In genomic region chr6:81782815-81783435, GRCm38 (mm10) we compare ENCODE assay signal across 25 mouse cellular contexts.
DNase-seq lines count a peak whose midpoint lies in the region; ATAC-seq and TF ChIP-seq lines count a peak whose summit lies in the region.
"Had no signal": no experiment of that assay in that cellular context is flagged by ENCODE, and none has a peak within 500 bp of the region (broad histone marks: within the 10 kb centered on the region; RNA-seq: fewer than 3 reads in every experiment).

No protein-coding gene starts in this region.

- H3K36me3 ChIP-seq in heart, embryonic 12.5 days = no peaks in the 10 kb centered on the region
- H3K36me3 ChIP-seq: heart, embryonic 13.5 days; kidney, embryonic 15.5 days; limb, embryonic 10.5 days; liver, embryonic 15.5 days; lung, embryonic 15.5 days had no signal

- H3K4me2 ChIP-seq in heart, embryonic 12.5 days = no peak overlapping the region
- H3K4me2 ChIP-seq: heart, embryonic 13.5 days; kidney, embryonic 15.5 days; liver, embryonic 15.5 days; lung, embryonic 15.5 days had no signal

- no peaks in the 10 kb centered on the region for H3K9me3 ChIP-seq in heart, embryonic 12.5 days (replicated peaks)
- H3K9me3 ChIP-seq: heart, embryonic 13.5 days; kidney, embryonic 15.5 days; limb, embryonic 10.5 days; liver, embryonic 15.5 days; lung, embryonic 15.5 days had no signal

- no peak overlapping the region for H3K4me3 ChIP-seq in heart, embryonic 12.5 days
- no peak overlapping the region for H3K4me3 ChIP-seq in left cerebral cortex, adult 2 months
- no peak overlapping the region for H3K4me3 ChIP-seq in cortical plate, adult 2 months (ENCODE audit: insufficient read depth, low read length)
- H3K4me3 ChIP-seq: heart, embryonic 13.5 days; kidney, embryonic 15.5 days; limb, embryonic 10.5 days; liver, embryonic 15.5 days; lung, embryonic 15.5 days had no signal

- no peak overlapping the region for H3K27ac ChIP-seq in heart, embryonic 12.5 days (ENCODE audit: poor library complexity, severe bottlenecking)
- peak overlapping the region; percentile 61 for H3K27ac ChIP-seq in left cerebral cortex, adult 2 months
- H3K27ac ChIP-seq in cortical plate, adult 2 months (ENCODE audit: insufficient read depth, low read length) = peak overlapping the region; percentile 50; the same call in 1 of the 2 replicates
- H3K27ac ChIP-seq: heart, embryonic 13.5 days; hindbrain, postnatal 0 days; kidney, embryonic 15.5 days; limb, embryonic 10.5 days; liver, embryonic 15.5 days; lung, embryonic 15.5 days; macrophage had no signal

- 78% methylated on average over 8 of the region's 8 CpGs for WGBS in heart, embryonic 12.5 days

- peak; percentile 48 for DNase-seq in heart, adult 11 months
- DNase-seq in left cerebral cortex, adult 2 months (ENCODE audit: extremely low spot score in 1 of 2, low spot score in 2 of 2) = no peak
- no peak for DNase-seq in left cerebral cortex, adult 11 months (ENCODE audit: low spot score)
- DNase-seq in gastrocnemius, adult 8-10 months (ENCODE audit: low spot score in 2 of 2) = no peak
- DNase-seq in left cerebral cortex, postnatal 36 days (ENCODE audit: low spot score in 2 of 2) = no peak
- DNase-seq: adrenal gland, postnatal 10 days; cerebellum, adult 9-10 months; gastrocnemius, postnatal 10 days; heart, adult 18-20 months; heart, postnatal 14 days; kidney, adult 11 months; liver; right cerebral cortex, adult 18-20 months; right cerebral cortex, postnatal 4 days; thymus, postnatal 25 days had no signal

- intact Hi-C loops in left cerebral cortex, adult 2 months (cut with DNase I) = no loop called here
- intact Hi-C loops in left cerebral cortex, postnatal 36 days (cut with DNase I) = no loop called here

- H3K27me3 ChIP-seq in heart, embryonic 12.5 days (replicated peaks) = no peaks in the 10 kb centered on the region
- H3K27me3 ChIP-seq: heart, embryonic 13.5 days; kidney, embryonic 15.5 days; liver, embryonic 15.5 days; lung, embryonic 15.5 days had no signal

- no peak for TF ChIP-seq POLR2A in cortical plate, adult 2 months (IDR thresholded peaks at IDR 0.05; ENCODE audit: extremely low read depth, insufficient read depth, low read length)

- H3K9ac ChIP-seq in heart, embryonic 12.5 days = no peak overlapping the region
- H3K9ac ChIP-seq: heart, embryonic 13.5 days; kidney, embryonic 15.5 days; liver, embryonic 15.5 days; lung, embryonic 15.5 days had no signal

- ATAC-seq in heart, embryonic 12.5 days (ENCODE audit: insufficient number of reproducible peaks, low FRiP score) = no peak
- ATAC-seq: activated CD4-positive, CD25-positive, alpha-beta regulatory T cell, adult 4 months; hindbrain, postnatal 0 days had no signal

- H3K4me1 ChIP-seq in heart, embryonic 12.5 days (replicated peaks) = no peaks in the 10 kb centered on the region
- H3K4me1 ChIP-seq in cortical plate, adult 2 months (ENCODE audit: control insufficient read depth, insufficient read depth, low read length) = peaks cover 4% of the 10 kb centered on the region; the same call in 1 of the 2 replicates
- H3K4me1 ChIP-seq: heart, embryonic 13.5 days; kidney, embryonic 15.5 days; limb, embryonic 10.5 days; liver, embryonic 15.5 days had no signal

- TF ChIP-seq CTCF in left cerebral cortex, adult 2 months (IDR thresholded peaks at IDR 0.05) = no peak
- TF ChIP-seq CTCF in cortical plate, adult 2 months (IDR thresholded peaks at IDR 0.05; ENCODE audit: extremely low read depth, insufficient read depth, low read length) = no peak
